Comparison of ENCODE assay signal across 7 mouse cellular contexts in the genomic region with DNA sequence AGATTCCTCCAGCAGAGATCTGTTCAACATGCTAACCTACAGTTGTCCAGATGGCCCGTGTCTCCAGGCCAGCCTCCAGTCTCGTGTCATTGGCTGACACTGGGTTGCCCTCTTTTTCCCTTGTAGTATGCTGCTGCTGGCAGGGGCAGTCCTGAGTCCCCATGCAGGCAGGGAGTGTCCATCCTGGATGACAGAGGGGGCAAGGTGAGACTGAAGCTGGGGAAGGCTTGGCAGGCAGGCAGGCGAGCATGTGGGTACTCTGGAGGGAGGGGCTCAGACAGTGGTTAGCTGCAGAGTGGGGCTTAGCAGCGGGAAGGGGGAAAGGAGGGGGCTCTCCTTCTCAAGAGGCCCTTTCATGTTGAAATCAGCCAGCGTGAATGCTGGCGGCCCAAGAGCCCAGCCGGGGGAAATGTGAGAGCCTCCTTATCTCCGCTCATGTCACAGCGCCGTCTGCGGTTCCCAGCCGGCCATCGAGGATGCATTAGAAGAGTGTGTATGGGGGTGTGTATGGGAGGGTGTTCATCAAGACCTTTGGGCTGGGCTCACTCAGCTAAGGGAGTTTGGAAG.
A peak's percentile ranks its signal among the peaks of the same experiment; 100 is the strongest.
DNase-seq lines count a peak whose midpoint lies in the region; ATAC-seq lines count a peak whose summit lies in the region.

No protein-coding gene starts in this region.

- no peaks in the 10 kb centered on the region; the same call in 1 of the 2 replicates for H3K4me1 ChIP-seq in neural tube, embryonic 15.5 days
- H3K4me1 ChIP-seq in forebrain, embryonic 10.5 days, result peaks cover 22% of the 10 kb centered on the region
- no peaks in the 10 kb centered on the region for H3K4me1 ChIP-seq in intestine, embryonic 16.5 days (ENCODE audit: control insufficient read depth, insufficient read depth, low read length)
- H3K4me1 ChIP-seq in stomach, embryonic 16.5 days (ENCODE audit: control insufficient read depth, insufficient read depth, low read length), result 0 out of 2 replicates have a peak, but pooled peaks cover 3% of the 10 kb centered on the region

- ATAC-seq in neural tube, embryonic 15.5 days (ENCODE audit: low FRiP score), result no peak
- peak; percentile 33; the same call in 1 of the 2 replicates for ATAC-seq in intestine, embryonic 16.5 days
- ATAC-seq in stomach, embryonic 16.5 days (ENCODE audit: insufficient read depth, low FRiP score), result peak; percentile 56; the same call in 1 of the 2 replicates

- no peaks in the 10 kb centered on the region for H3K9me3 ChIP-seq in neural tube, embryonic 15.5 days (replicated peaks)
- H3K9me3 ChIP-seq in forebrain, embryonic 10.5 days, result no peaks in the 10 kb centered on the region
- H3K9me3 ChIP-seq in intestine, embryonic 16.5 days (ENCODE audit: control insufficient read depth, low read length), result no peaks in the 10 kb centered on the region
- no peaks in the 10 kb centered on the region for H3K9me3 ChIP-seq in stomach, embryonic 16.5 days (replicated peaks; ENCODE audit: control insufficient read depth, low read length)

- H3K27me3 ChIP-seq in neural tube, embryonic 15.5 days (replicated peaks), result peaks cover 27% of the 10 kb centered on the region; the same call in 1 of the 2 replicates
- peaks cover 98% of the 10 kb centered on the region for H3K27me3 ChIP-seq in forebrain, embryonic 10.5 days (ENCODE audit: poor library complexity, severe bottlenecking)
- peaks cover under 1% of the 10 kb centered on the region for H3K27me3 ChIP-seq in intestine, embryonic 16.5 days (replicated peaks; ENCODE audit: control insufficient read depth, insufficient read depth, low read length)
- peaks cover 19% of the 10 kb centered on the region for H3K27me3 ChIP-seq in stomach, embryonic 16.5 days (ENCODE audit: control insufficient read depth, insufficient read depth, low read length)

- peak; percentile 19 for DNase-seq in neural tube, embryonic 10.5 days (ENCODE audit: extremely low spot score, low spot score)
- peak; percentile 14 for DNase-seq in forebrain, embryonic 10.5 days (ENCODE audit: extremely low spot score, low spot score)
- no peak for DNase-seq in adrenal gland, postnatal 10 days
- DNase-seq in ovary, postnatal 10 days (ENCODE audit: low spot score), result no peak

- 42% methylated on average over 13 of the region's 13 CpGs for WGBS in neural tube, embryonic 15.5 days
- 33% methylated on average over 13 of the region's 13 CpGs for WGBS in forebrain, embryonic 10.5 days
- WGBS in intestine, embryonic 16.5 days, result 38% methylated on average over 13 of the region's 13 CpGs
- WGBS in stomach, embryonic 16.5 days, result 32% methylated on average over 13 of the region's 13 CpGs

- no peak overlapping the region for H3K9ac ChIP-seq in neural tube, embryonic 15.5 days (replicated peaks)
- no peak overlapping the region for H3K9ac ChIP-seq in intestine, embryonic 16.5 days (ENCODE audit: low read depth, low read length)
- no peak overlapping the region for H3K9ac ChIP-seq in stomach, embryonic 16.5 days (ENCODE audit: low read length)

- no peak overlapping the region for H3K27ac ChIP-seq in neural tube, embryonic 15.5 days (replicated peaks)
- peak overlapping the region; percentile 67; the same call in 1 of the 2 replicates for H3K27ac ChIP-seq in forebrain, embryonic 10.5 days
- no peak overlapping the region for H3K27ac ChIP-seq in intestine, embryonic 16.5 days (ENCODE audit: low read length)
- H3K27ac ChIP-seq in stomach, embryonic 16.5 days (ENCODE audit: low read length), result no peak overlapping the region

- no peak overlapping the region for H3K4me2 ChIP-seq in neural tube, embryonic 15.5 days
- no peak overlapping the region for H3K4me2 ChIP-seq in intestine, embryonic 16.5 days (ENCODE audit: low read depth, low read length)
- H3K4me2 ChIP-seq in stomach, embryonic 16.5 days (ENCODE audit: low read depth, low read length), result no peak overlapping the region

- H3K36me3 ChIP-seq in neural tube, embryonic 15.5 days, result no peaks in the 10 kb centered on the region
- no peaks in the 10 kb centered on the region for H3K36me3 ChIP-seq in forebrain, embryonic 10.5 days (replicated peaks)
- no peaks in the 10 kb centered on the region for H3K36me3 ChIP-seq in intestine, embryonic 16.5 days (ENCODE audit: control insufficient read depth, insufficient read depth, low read length)
- H3K36me3 ChIP-seq in stomach, embryonic 16.5 days (ENCODE audit: control insufficient read depth, insufficient read depth, low read length), result no peaks in the 10 kb centered on the region

- no peak overlapping the region for H3K4me3 ChIP-seq in neural tube, embryonic 15.5 days (replicated peaks)
- no peak overlapping the region for H3K4me3 ChIP-seq in forebrain, embryonic 10.5 days
- H3K4me3 ChIP-seq in intestine, embryonic 16.5 days (ENCODE audit: low read length), result no peak overlapping the region
- H3K4me3 ChIP-seq in stomach, embryonic 16.5 days (replicated peaks; ENCODE audit: low read length), result no peak overlapping the region

Comparison
In these comparisons a context has a peak if more than half of its experiments do, and no peak if none do; other contexts are left out.
1. DNase-seq: peak in neural tube, embryonic 10.5 days (single experiment) and forebrain, embryonic 10.5 days (single experiment); none in adrenal gland, postnatal 10 days (single experiment) and ovary, postnatal 10 days (single experiment).